Comparison of ENCODE assay signal across 9 mouse cellular contexts in genomic region chrX:167049191-167049968, GRCm38 (mm10).
DNase-seq lines count a peak whose midpoint lies in the region; ATAC-seq lines count a peak whose summit lies in the region.
"Had no signal": no experiment of that assay in that cellular context is flagged by ENCODE, and none has a peak within 500 bp of the region (broad histone marks: within the 10 kb centered on the region; RNA-seq: fewer than 3 reads in every experiment).

No protein-coding gene starts in this region.

- WGBS in hindbrain, embryonic 11.5 days = 81% methylated on average over 5 of the region's 5 CpGs
- WGBS in hindbrain, embryonic 14.5 days = 72% methylated on average over 5 of the region's 5 CpGs
- 75% methylated on average over 5 of the region's 5 CpGs for WGBS in midbrain, embryonic 12.5 days

- H3K4me1 ChIP-seq in hindbrain, embryonic 11.5 days (replicated peaks; ENCODE audit: control insufficient read depth, insufficient read depth, low read length) = no peaks in the 10 kb centered on the region
- H3K4me1 ChIP-seq in hindbrain, embryonic 14.5 days (replicated peaks; ENCODE audit: control insufficient read depth, insufficient read depth, low read length) = no peaks in the 10 kb centered on the region
- H3K4me1 ChIP-seq in midbrain, embryonic 12.5 days = no peaks in the 10 kb centered on the region
- H3K4me1 ChIP-seq: embryonic facial prominence, embryonic 13.5 days had no signal

- DNase-seq in hindbrain, embryonic 11.5 days (ENCODE audit: low spot score) = peak; percentile 9
- no peak for DNase-seq in hindbrain, embryonic 14.5 days (ENCODE audit: low spot score)
- DNase-seq in heart, postnatal 10 days = peak; percentile 10 to 13
- no peak for DNase-seq in spleen, postnatal 4 days (ENCODE audit: low spot score in 2 of 2)
- no peak for DNase-seq in gastrocnemius, postnatal 10 days
- DNase-seq in right cerebral cortex, postnatal 25 days = no peak

- no peaks in the 10 kb centered on the region for H3K36me3 ChIP-seq in hindbrain, embryonic 11.5 days (ENCODE audit: control insufficient read depth, insufficient read depth, low read length)
- H3K36me3 ChIP-seq in hindbrain, embryonic 14.5 days (replicated peaks; ENCODE audit: control insufficient read depth, insufficient read depth) = no peaks in the 10 kb centered on the region
- no peaks in the 10 kb centered on the region for H3K36me3 ChIP-seq in midbrain, embryonic 12.5 days
- H3K36me3 ChIP-seq: embryonic facial prominence, embryonic 13.5 days had no signal

- H3K9me3 ChIP-seq in hindbrain, embryonic 11.5 days (ENCODE audit: control insufficient read depth, low read length) = no peaks in the 10 kb centered on the region
- H3K9me3 ChIP-seq in hindbrain, embryonic 14.5 days (ENCODE audit: control insufficient read depth, low read length) = no peaks in the 10 kb centered on the region
- H3K9me3 ChIP-seq in midbrain, embryonic 12.5 days = no peaks in the 10 kb centered on the region
- H3K9me3 ChIP-seq: embryonic facial prominence, embryonic 13.5 days had no signal

- 0 out of 2 replicates have a peak, but pooled peaks cover 6% of the 10 kb centered on the region for H3K27me3 ChIP-seq in hindbrain, embryonic 11.5 days (ENCODE audit: control insufficient read depth, insufficient read depth, low read length)
- peaks cover 23% of the 10 kb centered on the region for H3K27me3 ChIP-seq in hindbrain, embryonic 14.5 days (ENCODE audit: control insufficient read depth, insufficient read depth, low read length)
- H3K27me3 ChIP-seq in midbrain, embryonic 12.5 days = peaks cover 58% of the 10 kb centered on the region

- H3K9ac ChIP-seq in hindbrain, embryonic 11.5 days (ENCODE audit: low read depth, low read length) = no peak overlapping the region
- no peak overlapping the region for H3K9ac ChIP-seq in hindbrain, embryonic 14.5 days
- H3K9ac ChIP-seq in midbrain, embryonic 12.5 days (replicated peaks) = no peak overlapping the region
- H3K9ac ChIP-seq: embryonic facial prominence, embryonic 13.5 days had no signal

- no peak overlapping the region for H3K4me3 ChIP-seq in hindbrain, embryonic 11.5 days (ENCODE audit: low read depth, low read length)
- no peak overlapping the region for H3K4me3 ChIP-seq in hindbrain, embryonic 14.5 days (replicated peaks; ENCODE audit: low read length)
- no peak overlapping the region for H3K4me3 ChIP-seq in midbrain, embryonic 12.5 days
- H3K4me3 ChIP-seq: embryonic facial prominence, embryonic 13.5 days had no signal

- peak; percentile 64 for ATAC-seq in hindbrain, embryonic 11.5 days (ENCODE audit: low FRiP score)
- ATAC-seq in hindbrain, embryonic 14.5 days (ENCODE audit: low FRiP score) = no peak
- ATAC-seq in CD4-positive, CD25-positive, alpha-beta regulatory T cell, adult 4 months = peak; percentile 46
- peak; percentile 82 for ATAC-seq in midbrain, embryonic 12.5 days (ENCODE audit: low FRiP score, low read depth)

- H3K27ac ChIP-seq in hindbrain, embryonic 11.5 days (ENCODE audit: low read depth, low read length) = no peak overlapping the region
- H3K27ac ChIP-seq in hindbrain, embryonic 14.5 days = no peak overlapping the region
- 0 out of 2 replicates have a peak overlapping the region, but pooled peaks have one; percentile 4 for H3K27ac ChIP-seq in midbrain, embryonic 12.5 days (replicated peaks)
- H3K27ac ChIP-seq: embryonic facial prominence, embryonic 13.5 days had no signal

- H3K4me2 ChIP-seq in hindbrain, embryonic 11.5 days (replicated peaks; ENCODE audit: low read depth, low read length) = no peak overlapping the region
- H3K4me2 ChIP-seq in hindbrain, embryonic 14.5 days (replicated peaks) = no peak overlapping the region
- H3K4me2 ChIP-seq in midbrain, embryonic 12.5 days (replicated peaks) = no peak overlapping the region
- H3K4me2 ChIP-seq: embryonic facial prominence, embryonic 13.5 days had no signal

- intact Hi-C loops in heart, postnatal 10 days (cut with DNase I) = no loop called here

Comparison
In these comparisons a context has a peak if more than half of its experiments do, and no peak if none do; other contexts are left out.
1. DNase-seq: peak in hindbrain, embryonic 11.5 days (single experiment) and heart, postnatal 10 days (2 of 2); none in hindbrain, embryonic 14.5 days (single experiment), spleen, postnatal 4 days (0 of 2), gastrocnemius, postnatal 10 days (single experiment) and right cerebral cortex, postnatal 25 days (single experiment).